Mouse (Mus musculus) frontal cortex, postnatal 25 days (tissue): Measurements from ENCODE around the gene Hoxa7.

Source experiments
- DNase-seq, 2 experiments: peaks; one replicate each; pipeline ENCODE4 v3.0.0; 2022; ENCODE audit warnings: low spot score in 2 of 2

Hoxa7 gene

GRCm38 (mm10) chr6:52225612-52226568 lies 4.2 kb upstream of the Hoxa7 start:
- no peak for DNase-seq

- no peak for DNase-seq
Observed at GRCm38 (mm10) chr6:52224895-52225611, 3.4 kb upstream of the Hoxa7 start.

GRCm38 (mm10) chr6:52223939-52224760 lies 2.5 kb upstream of the Hoxa7 start:
- DNase-seq, result no peak

GRCm38 (mm10) chr6:52222729-52223128 lies 1.1 kb upstream of the Hoxa7 start:
- DNase-seq, result no peak

GRCm38 (mm10) chr6:52221993-52222685 lies 485 bp upstream of the Hoxa7 start:
- no peak for DNase-seq

- no peak for DNase-seq
Observed at GRCm38 (mm10) chr6:52220865-52221310, 766 bp downstream of the Hoxa7 start.

- no peak for DNase-seq
Observed at GRCm38 (mm10) chr6:52220003-52220864, 1.4 kb downstream of the Hoxa7 start.

- DNase-seq, result no peak
Observed at GRCm38 (mm10) chr6:52219234-52219942, 2.3 kb downstream of the Hoxa7 start.

- DNase-seq, result no peak
Observed at GRCm38 (mm10) chr6:52218643-52219215, 2.9 kb downstream of the Hoxa7 start.

- DNase-seq, result no peak
Observed at GRCm38 (mm10) chr6:52217895-52218642, 3.6 kb downstream of the Hoxa7 start.

GRCm38 (mm10) chr6:52217459-52217768 lies 4.2 kb downstream of the Hoxa7 start:
- no peak for DNase-seq

- no peak for DNase-seq
Observed at GRCm38 (mm10) chr6:52216691-52217458, 4.8 kb downstream of the Hoxa7 start.

GRCm38 (mm10) chr6:52215771-52216535 lies 5.7 kb downstream of the Hoxa7 start:
- DNase-seq, result no peak

GRCm38 (mm10) chr6:52215070-52215469 lies 6.6 kb downstream of the Hoxa7 start:
- DNase-seq, result no peak

- DNase-seq, result no peak
Observed at GRCm38 (mm10) chr6:52214271-52214670, 7.4 kb downstream of the Hoxa7 start.

GRCm38 (mm10) chr6:52213119-52213986 lies 8.3 kb downstream of the Hoxa7 start, which contains the start of the genes Hoxa3 and Gm28308:
Gene Hoxa3, minus strand, starts transcription at chr6:52213336.
Gene Gm28308, minus strand, starts transcription at chr6:52213339.
- no peak for DNase-seq
